Mouse (Mus musculus) adrenal gland, postnatal 14 days (tissue): Measurements from ENCODE around the gene Pdcd6ip. TPM values are rescaled to one million over a fixed set of nuclear protein-coding genes. Genes with fewer than 3 reads are reported as not detected.
"Not testable (repeated sequence)": the region's sequence is repeated elsewhere in the genome, so short reads cannot be mapped to it uniquely, and the experiment has no call there.

Experiments
- DNase-seq: peaks from one replicate; pipeline ENCODE4 v3.0.0; 2021; ENCODE audit warnings: mixed read lengths
- long read RNA-seq, 2 experiments: library from polyadenylated mRNA; stranded (forward); transcript quantifications; one replicate each; pipeline ENCODE4 v2.0.0; 2021
- total RNA-seq: library from RNA; stranded (reverse); gene quantifications from 2 replicates; pipeline ENCODE4 v1.2.3, GENCODE M21; 2021

Gene Pdcd6ip
- 132 and 139 TPM in 2 replicates for total RNA-seq
- long read RNA-seq, experiment 1, full-length matches to known transcripts, result 117 of 178 reads
- long read RNA-seq, experiment 1, partial matches to known transcripts, result 15 of 178 reads
- long read RNA-seq, experiment 1, other reads (novel, unspliced or antisense), result 46 of 178 reads
- long read RNA-seq, experiment 2, full-length matches to known transcripts, result 59 of 104 reads
- long read RNA-seq, experiment 2, partial matches to known transcripts, result 19 of 104 reads
- long read RNA-seq, experiment 2, other reads (novel, unspliced or antisense), result 26 of 104 reads

- DNase-seq, result peak; percentile 96
Observed at GRCm38 (mm10) chr9:113707481-113708360, at the start of gene Pdcd6ip. Pdcd6ip (minus strand) TSS chr9:113708259.

- DNase-seq, result no peak
Observed at GRCm38 (mm10) chr9:113755888-113756719, 48.0 kb upstream of the Pdcd6ip start.

GRCm38 (mm10) chr9:113749356-113749755 lies 41.3 kb upstream of the Pdcd6ip start:
- DNase-seq, result peak; percentile 71

- peak; percentile 26 for DNase-seq
Observed at GRCm38 (mm10) chr9:113743291-113743690, 35.2 kb upstream of the Pdcd6ip start.

GRCm38 (mm10) chr9:113742361-113742794 lies 34.3 kb upstream of the Pdcd6ip start:
- peak; percentile 48 for DNase-seq

- peak; percentile 77 for DNase-seq
Observed at GRCm38 (mm10) chr9:113741637-113742137, 33.6 kb upstream of the Pdcd6ip start.

GRCm38 (mm10) chr9:113741108-113741636 lies 33.1 kb upstream of the Pdcd6ip start, which contains the start of gene Clasp2:
Clasp2 (plus strand) TSS chr9:113741473.
- peak; percentile 88 for DNase-seq

GRCm38 (mm10) chr9:113738941-113739340 lies 30.9 kb upstream of the Pdcd6ip start:
- DNase-seq, result peak; percentile 26

GRCm38 (mm10) chr9:113738021-113738420 lies 30.0 kb upstream of the Pdcd6ip start:
- DNase-seq, result peak; percentile 65

- no peak for DNase-seq
Observed at GRCm38 (mm10) chr9:113735920-113736319, 27.9 kb upstream of the Pdcd6ip start.

GRCm38 (mm10) chr9:113731540-113731939 lies 23.5 kb upstream of the Pdcd6ip start:
- no peak for DNase-seq

GRCm38 (mm10) chr9:113726991-113727680 lies 19.1 kb upstream of the Pdcd6ip start:
- DNase-seq, result no peak

GRCm38 (mm10) chr9:113726131-113726530 lies 18.1 kb upstream of the Pdcd6ip start:
- DNase-seq, result no peak

GRCm38 (mm10) chr9:113725609-113726008 lies 17.6 kb upstream of the Pdcd6ip start:
- DNase-seq, result not testable (repeated sequence)

GRCm38 (mm10) chr9:113724646-113725045 lies 16.6 kb upstream of the Pdcd6ip start:
- no peak for DNase-seq

- DNase-seq, result peak; percentile 68
Observed at GRCm38 (mm10) chr9:113719063-113719462, 11.0 kb upstream of the Pdcd6ip start.

GRCm38 (mm10) chr9:113710871-113711270 lies 2.8 kb upstream of the Pdcd6ip start:
- no peak for DNase-seq

- DNase-seq, result no peak
Observed at GRCm38 (mm10) chr9:113708361-113709280, 562 bp upstream of the Pdcd6ip start.

GRCm38 (mm10) chr9:113706841-113707240 lies 1.2 kb downstream of the Pdcd6ip start:
- DNase-seq, result no peak

GRCm38 (mm10) chr9:113706108-113706507 lies 2.0 kb downstream of the Pdcd6ip start:
- DNase-seq, result no peak
